Mouse (Mus musculus): Measurements from ENCODE around the gene Robo1. TPM values are rescaled to one million over a fixed set of nuclear protein-coding genes. Genes with fewer than 3 reads are reported as not detected.

Robo1 gene
- polyA plus RNA-seq, 1 experiment, result 11.6 TPM

DNA sequence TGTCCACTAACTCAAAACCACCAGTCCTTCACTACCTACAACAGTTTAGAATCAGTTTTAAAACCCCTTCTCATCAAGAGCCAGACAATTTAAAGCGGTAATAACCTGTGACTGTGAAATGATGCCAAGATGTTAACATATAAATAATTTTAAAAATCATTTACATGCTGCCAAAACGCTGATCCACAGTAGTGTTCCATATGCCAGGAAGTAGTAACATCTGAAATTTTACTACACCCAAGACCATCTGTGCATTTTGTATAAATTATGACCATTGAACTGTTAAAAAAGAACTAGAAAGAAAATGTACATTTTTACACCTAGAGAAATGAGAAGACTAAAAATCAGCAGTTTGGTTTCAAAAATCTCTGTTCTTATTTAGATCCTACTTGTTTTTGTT is 600.8 kb downstream of the Robo1 start:
- Histone ChIP-seq H3K4me1 (ENCODE audit: control insufficient read depth, insufficient read depth, low read length) (no peaks in the 10 kb centered on the region), H3K36me3 (ENCODE audit: control insufficient read depth, insufficient read depth, low read length, poor library complexity, severe bottlenecking) (no peaks in the 10 kb centered on the region), H3K4me3 (ENCODE audit: low read depth, low read length) (no peak overlapping the region), H3K27ac (ENCODE audit: insufficient read depth, low read length) (no peak overlapping the region), H3K9me3 (replicated peaks; ENCODE audit: control insufficient read depth, insufficient read depth, low read length, poor library complexity, severe bottlenecking) (no peaks in the 10 kb centered on the region), H3K27me3 (ENCODE audit: control insufficient read depth, insufficient read depth, low read length, poor library complexity, severe bottlenecking) (no peaks in the 10 kb centered on the region), H3K9ac (ENCODE audit: low read depth, poor library complexity, severe bottlenecking) (no peak overlapping the region)
- no peak for TF ChIP-seq EP300 (IDR thresholded peaks at IDR 0.05; ENCODE audit: insufficient read depth, low read depth, low read length)
- TF ChIP-seq CTCF (IDR thresholded peaks at IDR 0.05; ENCODE audit: low read depth, low read length), result no peak
- no peak for TF ChIP-seq POLR2A (IDR thresholded peaks at IDR 0.05; ENCODE audit: insufficient read depth, low read length)

DNA sequence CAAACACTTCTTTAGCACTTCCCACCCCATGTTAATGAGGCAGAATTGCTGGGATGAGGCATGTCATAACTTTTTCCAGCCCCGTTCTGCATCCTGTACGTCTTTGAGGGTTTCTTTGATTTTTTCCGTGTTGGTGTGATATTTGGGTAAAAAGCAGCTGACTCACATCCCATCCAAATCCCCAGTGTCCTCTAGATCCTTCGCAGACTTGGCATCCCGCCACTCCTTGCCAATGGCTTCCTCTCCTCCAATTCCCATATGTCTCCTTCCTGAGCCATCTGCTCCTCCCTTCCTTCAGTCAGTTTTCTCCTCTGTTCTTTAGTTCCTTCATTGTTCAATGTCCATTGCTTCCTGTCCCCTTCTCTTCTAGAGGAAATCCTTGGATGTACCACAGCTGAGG is 605.0 kb downstream of the Robo1 start:
- Histone ChIP-seq H3K27me3 (ENCODE audit: control insufficient read depth, insufficient read depth, low read length, poor library complexity, severe bottlenecking) (no peaks in the 10 kb centered on the region), H3K4me3 (ENCODE audit: low read depth, low read length) (no peak overlapping the region), H3K9me3 (replicated peaks; ENCODE audit: control insufficient read depth, insufficient read depth, low read length, poor library complexity, severe bottlenecking) (no peaks in the 10 kb centered on the region), H3K27ac (ENCODE audit: insufficient read depth, low read length) (no peak overlapping the region), H3K9ac (ENCODE audit: low read depth, poor library complexity, severe bottlenecking) (no peak overlapping the region), H3K4me1 (ENCODE audit: control insufficient read depth, insufficient read depth, low read length) (no peaks in the 10 kb centered on the region), H3K36me3 (ENCODE audit: control insufficient read depth, insufficient read depth, low read length, poor library complexity, severe bottlenecking) (no peaks in the 10 kb centered on the region)
- TF ChIP-seq EP300 (IDR thresholded peaks at IDR 0.05; ENCODE audit: insufficient read depth, low read depth, low read length), result no peak
- no peak for TF ChIP-seq CTCF (IDR thresholded peaks at IDR 0.05; ENCODE audit: low read depth, low read length)
- no peak for TF ChIP-seq POLR2A (IDR thresholded peaks at IDR 0.05; ENCODE audit: insufficient read depth, low read length)

DNA sequence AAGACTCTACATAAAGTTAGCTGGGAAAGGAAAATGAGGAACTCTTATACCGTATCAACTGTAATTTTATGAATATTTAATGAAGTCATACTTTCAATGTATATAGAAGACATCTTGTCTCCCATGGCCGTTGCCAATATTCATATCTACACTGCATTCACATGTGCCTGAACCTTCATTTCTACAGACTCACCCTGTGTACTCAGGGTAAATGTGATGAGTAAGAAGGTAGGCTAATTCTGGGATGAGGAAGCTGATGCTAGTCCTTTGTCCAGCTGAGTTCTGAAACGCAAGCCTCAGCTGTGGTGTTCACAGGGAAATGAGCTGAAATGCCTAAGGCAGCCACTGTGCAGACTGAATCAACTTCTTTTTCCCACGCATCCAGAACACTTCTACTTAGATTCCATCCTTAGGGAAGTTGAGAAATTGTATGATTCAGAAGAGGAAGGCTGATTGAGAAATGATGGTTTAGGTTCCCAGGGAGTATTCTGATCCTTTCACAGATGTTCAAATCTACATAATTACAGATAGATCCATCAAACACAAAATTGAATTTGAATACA is 606.0 kb downstream of the Robo1 start:
- H3K36me3 ChIP-seq (ENCODE audit: control insufficient read depth, insufficient read depth, low read length, poor library complexity, severe bottlenecking), result no peaks in the 10 kb centered on the region
- no peaks in the 10 kb centered on the region for H3K27me3 ChIP-seq (ENCODE audit: control insufficient read depth, insufficient read depth, low read length, poor library complexity, severe bottlenecking)
- H3K27ac ChIP-seq (ENCODE audit: insufficient read depth, low read length), result no peak overlapping the region
- H3K4me1 ChIP-seq (ENCODE audit: control insufficient read depth, insufficient read depth, low read length), result no peaks in the 10 kb centered on the region
- TF ChIP-seq EP300 (IDR thresholded peaks at IDR 0.05; ENCODE audit: insufficient read depth, low read depth, low read length), result no peak
- TF ChIP-seq POLR2A (IDR thresholded peaks at IDR 0.05; ENCODE audit: insufficient read depth, low read length), result no peak
- TF ChIP-seq CTCF (IDR thresholded peaks at IDR 0.05; ENCODE audit: low read depth, low read length), result no peak
- H3K4me3 ChIP-seq (ENCODE audit: low read depth, low read length), result no peak overlapping the region
- no peak overlapping the region for H3K9ac ChIP-seq (ENCODE audit: low read depth, poor library complexity, severe bottlenecking)
- no peaks in the 10 kb centered on the region for H3K9me3 ChIP-seq (replicated peaks; ENCODE audit: control insufficient read depth, insufficient read depth, low read length, poor library complexity, severe bottlenecking)

DNA sequence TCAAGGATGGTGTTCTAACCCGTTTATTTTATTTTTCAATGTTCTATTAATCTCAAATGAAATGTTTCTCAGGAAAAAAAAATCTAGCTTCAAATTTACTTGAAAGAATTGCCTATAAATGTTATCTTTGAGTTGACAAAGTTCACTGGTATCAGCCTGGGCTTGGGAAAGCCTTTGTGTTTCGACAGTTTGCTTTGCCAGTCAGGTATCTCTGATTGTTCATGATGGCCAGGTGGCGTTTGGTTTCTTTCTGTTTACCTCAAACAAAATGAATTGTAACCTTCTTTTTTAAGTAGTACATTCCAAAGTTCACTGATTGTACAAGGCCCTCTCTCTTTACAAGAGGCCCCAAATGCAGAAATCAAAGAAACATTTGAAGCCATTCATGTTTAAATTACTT is 611.9 kb downstream of the Robo1 start:
- TF ChIP-seq POLR2A (IDR thresholded peaks at IDR 0.05; ENCODE audit: insufficient read depth, low read length), result no peak
- TF ChIP-seq EP300 (IDR thresholded peaks at IDR 0.05; ENCODE audit: insufficient read depth, low read depth, low read length), result no peak
- no peak for TF ChIP-seq CTCF (IDR thresholded peaks at IDR 0.05; ENCODE audit: low read depth, low read length)
- no peak overlapping the region for H3K4me3 ChIP-seq (ENCODE audit: low read depth, low read length)
- H3K27ac ChIP-seq (ENCODE audit: insufficient read depth, low read length), result no peak overlapping the region
- H3K36me3 ChIP-seq (ENCODE audit: control insufficient read depth, insufficient read depth, low read length, poor library complexity, severe bottlenecking), result no peaks in the 10 kb centered on the region
- H3K9me3 ChIP-seq (replicated peaks; ENCODE audit: control insufficient read depth, insufficient read depth, low read length, poor library complexity, severe bottlenecking), result no peaks in the 10 kb centered on the region
- H3K9ac ChIP-seq (ENCODE audit: low read depth, poor library complexity, severe bottlenecking), result no peak overlapping the region
- no peaks in the 10 kb centered on the region for H3K4me1 ChIP-seq (ENCODE audit: control insufficient read depth, insufficient read depth, low read length)
- no peaks in the 10 kb centered on the region for H3K27me3 ChIP-seq (ENCODE audit: control insufficient read depth, insufficient read depth, low read length, poor library complexity, severe bottlenecking)

DNA sequence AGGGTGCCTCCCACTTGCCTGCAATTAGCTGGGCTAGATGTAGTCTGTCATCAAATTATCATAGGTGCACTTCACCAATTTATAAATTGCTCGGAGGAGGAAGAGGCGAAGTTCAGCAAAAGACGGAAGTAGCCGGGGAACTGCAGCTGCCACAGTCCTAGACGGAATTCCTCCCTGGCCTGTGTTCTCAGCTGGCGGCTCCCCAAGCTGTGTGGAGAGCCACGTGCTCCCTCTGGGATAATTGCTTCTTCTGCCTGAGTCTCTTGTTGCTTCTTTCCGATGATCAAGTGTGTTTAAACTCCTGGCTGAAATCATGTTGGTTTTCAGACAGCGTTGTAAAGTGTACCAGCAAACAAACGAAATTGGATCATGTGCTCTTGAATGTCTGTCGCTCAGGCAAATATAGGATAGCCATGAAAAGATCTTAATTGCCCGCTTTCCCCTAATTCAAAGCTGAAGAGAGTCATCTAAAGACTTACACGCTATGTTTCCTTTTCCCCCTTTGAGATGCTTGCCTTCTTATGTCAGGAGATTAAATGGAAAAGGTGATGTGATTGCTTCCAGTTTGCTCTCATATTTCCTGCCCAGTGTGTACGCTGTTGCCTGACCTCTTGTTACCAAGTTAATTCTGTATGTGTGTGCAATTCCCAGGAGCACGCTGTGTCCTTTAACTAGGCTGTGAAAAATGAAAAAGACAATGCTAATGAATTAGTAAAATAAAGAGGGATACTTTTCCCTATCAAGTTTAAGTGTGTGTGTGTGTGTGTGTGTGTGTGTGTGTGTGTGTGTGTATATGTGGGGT is 616.5 kb downstream of the Robo1 start:
- Histone ChIP-seq H3K27ac (ENCODE audit: insufficient read depth, low read length) (no peak overlapping the region), H3K27me3 (ENCODE audit: control insufficient read depth, insufficient read depth, low read length, poor library complexity, severe bottlenecking) (no peaks in the 10 kb centered on the region), H3K9ac (ENCODE audit: low read depth, poor library complexity, severe bottlenecking) (no peak overlapping the region), H3K9me3 (replicated peaks; ENCODE audit: control insufficient read depth, insufficient read depth, low read length, poor library complexity, severe bottlenecking) (no peaks in the 10 kb centered on the region), H3K4me1 (ENCODE audit: control insufficient read depth, insufficient read depth, low read length) (no peaks in the 10 kb centered on the region), H3K36me3 (ENCODE audit: control insufficient read depth, insufficient read depth, low read length, poor library complexity, severe bottlenecking) (no peaks in the 10 kb centered on the region), H3K4me3 (ENCODE audit: low read depth, low read length) (no peak overlapping the region)
- no peak for TF ChIP-seq EP300 (IDR thresholded peaks at IDR 0.05; ENCODE audit: insufficient read depth, low read depth, low read length)
- TF ChIP-seq POLR2A (IDR thresholded peaks at IDR 0.05; ENCODE audit: insufficient read depth, low read length), result no peak
- no peak for TF ChIP-seq CTCF (IDR thresholded peaks at IDR 0.05; ENCODE audit: low read depth, low read length)

DNA sequence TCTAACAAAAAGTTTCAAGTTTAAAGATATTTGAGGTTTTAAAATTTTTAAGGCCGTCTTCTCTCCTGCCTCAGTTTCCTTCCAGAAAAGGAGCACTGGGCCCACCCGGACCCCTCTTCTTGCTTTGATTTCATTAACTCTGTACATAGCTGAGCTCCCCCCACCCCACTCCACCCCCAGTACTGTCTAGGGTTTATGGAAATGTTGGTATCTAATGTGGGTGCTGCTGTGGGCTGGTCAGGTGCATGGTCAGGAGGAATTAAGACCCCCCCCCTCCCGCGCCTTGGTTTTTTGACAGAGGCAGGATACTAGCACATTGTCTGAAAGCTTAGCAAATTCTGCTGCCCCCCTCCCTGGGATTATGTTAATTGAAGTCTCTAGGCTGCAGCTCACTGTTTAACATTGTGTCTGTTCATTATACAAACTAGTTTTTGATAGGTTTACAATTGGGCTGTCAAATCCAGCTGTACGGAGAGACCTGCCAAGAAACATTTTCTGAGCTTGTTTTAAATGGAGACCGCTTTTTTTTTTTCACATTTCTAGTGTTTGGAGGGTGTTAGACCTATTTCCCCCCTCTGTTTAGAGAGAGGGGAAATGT is 620.5 kb downstream of the Robo1 start:
- no peak overlapping the region for H3K27ac ChIP-seq (ENCODE audit: insufficient read depth, low read length)
- TF ChIP-seq CTCF (IDR thresholded peaks at IDR 0.05; ENCODE audit: low read depth, low read length) (no peak), EP300 (IDR thresholded peaks at IDR 0.05; ENCODE audit: insufficient read depth, low read depth, low read length) (no peak), POLR2A (IDR thresholded peaks at IDR 0.05; ENCODE audit: insufficient read depth, low read length) (no peak)
- H3K9ac ChIP-seq (ENCODE audit: low read depth, poor library complexity, severe bottlenecking), result no peak overlapping the region
- no peaks in the 10 kb centered on the region for H3K4me1 ChIP-seq (ENCODE audit: control insufficient read depth, insufficient read depth, low read length)
- H3K27me3 ChIP-seq (ENCODE audit: control insufficient read depth, insufficient read depth, low read length, poor library complexity, severe bottlenecking), result no peaks in the 10 kb centered on the region
- no peak overlapping the region for H3K4me3 ChIP-seq (ENCODE audit: low read depth, low read length)
- H3K9me3 ChIP-seq (replicated peaks; ENCODE audit: control insufficient read depth, insufficient read depth, low read length, poor library complexity, severe bottlenecking), result no peaks in the 10 kb centered on the region
- no peaks in the 10 kb centered on the region for H3K36me3 ChIP-seq (ENCODE audit: control insufficient read depth, insufficient read depth, low read length, poor library complexity, severe bottlenecking)
